Mouse (Mus musculus) left cerebral cortex, adult 8-10 months (tissue): ENCODE measurements at regions not wholly inside any gene's neighbourhood (a gene's known extent, or its start where the extent isn't known, plus 50 kb on each side); places are given as distances from the start of the nearest gene placed in this dataset.

Source experiments
- DNase-seq, 2 experiments: peaks; one replicate each; pipeline ENCODE4 v3.0.0; 2022; ENCODE audit warnings: low spot score in 2 of 2

DNA sequence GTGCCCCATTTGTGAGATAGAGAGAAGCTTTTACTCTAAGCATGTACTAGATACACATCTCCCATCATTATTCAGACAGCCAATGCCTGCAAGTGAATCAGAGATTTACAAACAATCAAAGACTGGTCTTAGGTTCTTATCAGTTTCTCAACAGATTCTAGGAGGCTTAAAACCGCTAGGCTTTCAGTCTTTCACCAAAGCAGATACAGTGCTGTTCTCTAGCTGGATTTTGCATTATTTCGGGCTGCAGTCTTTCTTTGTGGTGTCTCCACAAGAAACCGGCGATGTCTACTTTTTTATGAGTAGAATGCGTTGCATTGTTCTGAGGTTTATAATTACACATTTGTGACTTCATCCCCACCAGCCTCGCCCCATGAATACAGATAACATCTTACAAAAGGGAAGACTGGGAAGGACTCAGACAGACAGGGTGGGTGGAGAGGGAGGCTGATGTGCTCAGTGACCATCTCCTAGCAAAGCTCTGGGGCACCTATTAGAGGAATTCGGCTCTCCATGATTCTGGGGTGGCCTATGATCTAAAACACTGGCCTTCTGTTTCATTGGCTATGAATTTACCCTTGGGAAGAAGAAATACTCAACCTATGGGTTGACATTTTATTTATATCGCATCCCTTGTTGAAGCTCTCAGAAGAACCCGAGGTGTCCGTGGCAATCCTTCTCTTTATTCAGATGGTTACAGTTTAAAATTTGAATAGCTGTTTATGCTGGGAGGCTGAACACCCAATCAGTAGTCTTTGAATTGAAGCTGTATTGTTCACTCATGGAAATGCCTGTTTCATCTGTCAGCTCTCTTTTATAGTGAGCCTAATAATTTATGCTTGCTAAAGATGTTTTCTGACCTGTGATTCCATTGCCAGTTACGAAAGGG lies 343.8 kb downstream of the Tmem161b start:
- no peak for DNase-seq

DNA sequence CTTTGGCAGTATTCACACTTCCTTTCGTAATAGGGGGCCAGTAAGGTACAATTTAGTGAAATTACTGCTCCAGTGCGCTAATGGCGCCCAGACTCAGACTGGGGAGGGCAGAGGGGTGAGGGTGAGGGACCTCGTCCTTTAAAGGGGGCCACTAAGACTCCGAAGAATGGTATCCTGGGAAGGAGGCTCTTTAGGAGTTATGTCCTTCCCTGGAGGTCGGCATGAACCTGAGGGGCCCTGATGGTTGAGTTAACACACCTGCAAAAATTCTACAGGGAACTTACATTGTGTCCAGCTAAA lies 344.4 kb downstream of the Tmem161b start:
- DNase-seq, result no peak

- no peak for DNase-seq
These were observed 347.3 kb downstream of the Tmem161b start for GRCm38 (mm10) chr13:84569371-84569770.

GRCm38 (mm10) chr13:84570206-84570605 lies 348.1 kb downstream of the Tmem161b start:
- no peak for DNase-seq

DNA sequence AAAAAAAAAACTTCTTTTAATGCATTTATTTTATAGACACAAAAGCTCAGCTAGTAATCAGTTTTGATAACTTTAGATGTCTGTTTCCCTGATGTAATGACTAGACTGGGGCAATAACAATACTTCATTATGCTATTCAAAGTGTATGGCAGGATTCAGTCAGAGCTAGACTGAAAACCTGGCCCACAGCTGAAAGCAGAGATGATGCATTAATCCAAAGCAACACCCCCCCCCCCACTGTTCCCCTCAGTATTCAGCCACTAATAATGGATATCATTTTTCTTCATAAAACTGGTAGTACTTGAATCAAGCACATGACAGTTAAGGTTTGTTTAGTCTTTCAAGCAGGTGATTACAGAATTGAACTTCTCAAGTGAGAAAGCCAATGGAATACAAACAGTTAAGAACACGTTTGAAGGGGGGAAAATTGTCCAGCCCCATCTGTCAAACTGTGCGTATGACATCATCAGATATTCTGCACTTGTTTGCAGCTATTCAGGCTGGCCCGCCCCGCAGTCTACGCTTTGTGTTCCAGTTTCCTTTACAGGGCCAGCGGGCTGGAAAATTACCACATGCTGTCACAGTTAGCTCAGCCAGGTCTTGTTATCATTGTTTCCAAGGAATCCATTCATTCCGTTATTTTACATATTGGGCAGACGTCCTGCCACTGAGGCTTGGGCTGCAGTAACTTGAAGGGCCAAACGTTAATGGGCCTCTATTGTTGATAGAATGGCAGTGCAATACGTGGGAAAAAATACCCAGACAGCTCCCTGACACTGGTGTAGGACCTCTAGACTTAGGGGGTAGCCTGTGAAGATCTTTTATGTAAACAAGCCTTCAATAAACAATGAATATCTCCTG lies 349.1 kb downstream of the Tmem161b start:
- DNase-seq, result peak; percentile 16 to 72

- DNase-seq, result no peak
These were observed 349.7 kb downstream of the Tmem161b start for GRCm38 (mm10) chr13:84571845-84572193.

DNA sequence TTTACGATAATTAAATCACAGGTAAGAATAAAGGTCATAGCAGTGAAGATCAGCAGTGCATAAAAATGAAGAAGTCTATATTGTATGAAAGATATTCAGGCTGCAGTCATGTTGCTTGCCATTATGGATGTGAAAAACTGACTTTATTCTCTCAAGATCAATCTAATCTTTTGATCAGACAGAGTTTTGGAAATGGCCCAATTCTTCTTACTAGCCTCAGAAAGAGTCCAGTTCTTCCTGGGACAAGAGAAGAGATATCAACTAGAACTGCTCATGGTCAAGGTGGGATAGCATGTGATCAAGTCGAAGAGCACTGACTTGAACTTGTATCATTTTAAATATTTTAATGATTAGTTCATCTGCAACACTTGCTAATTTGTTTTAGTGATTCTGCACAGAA lies 350.1 kb downstream of the Tmem161b start:
- DNase-seq, result no peak

DNA sequence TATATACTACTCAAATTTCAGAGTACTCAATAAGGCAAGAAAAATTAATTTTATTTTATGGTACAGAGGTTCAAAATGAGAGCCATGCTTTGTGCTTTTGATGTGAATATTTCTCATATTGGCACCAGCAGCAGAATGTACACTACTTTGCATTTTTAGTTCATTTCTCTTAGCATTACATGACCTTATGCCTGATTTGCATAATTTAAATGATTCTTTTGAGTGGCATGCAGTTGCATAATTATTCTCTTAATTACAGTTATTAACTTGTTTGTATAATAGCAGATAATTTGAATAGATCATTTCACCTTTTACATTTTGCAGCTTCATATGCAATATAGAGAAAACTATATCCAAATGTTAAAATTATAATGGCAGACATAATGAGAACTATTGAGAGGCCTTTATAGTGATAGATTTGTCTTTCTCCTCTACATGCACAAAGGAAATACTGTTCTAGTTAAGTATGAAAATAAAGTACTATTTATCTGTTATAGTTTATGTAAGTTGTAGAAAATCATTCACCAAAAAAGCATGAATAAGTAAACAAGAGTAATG lies 374.6 kb downstream of the Tmem161b start:
- no peak for DNase-seq

DNA sequence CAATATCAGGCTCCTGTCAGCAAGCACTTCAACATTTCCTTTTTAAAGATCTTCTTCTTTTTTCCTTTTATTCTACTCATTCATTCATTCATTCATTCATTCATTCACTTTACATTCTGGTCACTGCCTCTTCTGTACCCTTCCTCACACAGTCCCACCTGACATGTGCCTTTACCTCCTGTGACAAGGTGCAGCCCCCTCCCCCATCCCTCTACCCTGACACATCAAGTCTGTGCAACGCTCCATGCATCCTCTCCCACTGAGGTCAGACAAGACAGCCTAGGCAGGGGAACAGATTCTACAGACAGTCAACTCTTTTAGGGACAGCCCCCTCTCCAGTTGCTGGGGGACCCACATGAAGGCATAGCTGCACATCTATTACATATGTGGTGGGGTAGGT lies 380.5 kb downstream of the Tmem161b start:
- DNase-seq, result no peak

GRCm38 (mm10) chr13:84612497-84612896 lies 390.4 kb downstream of the Tmem161b start:
- no peak for DNase-seq

DNA sequence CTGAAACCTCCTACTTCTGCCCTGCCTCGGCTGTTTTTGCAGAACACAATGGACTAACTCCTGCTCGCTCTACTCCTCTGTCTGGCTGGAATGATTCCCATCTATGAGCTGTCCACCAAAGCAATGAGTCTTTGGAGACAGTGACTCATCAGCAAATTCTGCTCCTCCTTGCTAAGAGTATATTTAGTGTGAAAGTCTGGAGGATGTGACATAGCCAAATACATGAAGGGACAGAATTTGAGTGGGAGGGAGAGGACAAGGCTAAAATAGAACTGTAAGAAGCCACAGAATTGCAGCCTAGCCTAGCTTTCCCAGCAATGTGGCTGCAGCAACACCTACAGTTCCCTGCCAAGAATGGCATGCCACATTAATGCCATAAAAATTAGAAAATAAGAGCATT lies 390.9 kb downstream of the Tmem161b start:
- DNase-seq, result peak in 1 of 2 experiments; percentile 90

DNA sequence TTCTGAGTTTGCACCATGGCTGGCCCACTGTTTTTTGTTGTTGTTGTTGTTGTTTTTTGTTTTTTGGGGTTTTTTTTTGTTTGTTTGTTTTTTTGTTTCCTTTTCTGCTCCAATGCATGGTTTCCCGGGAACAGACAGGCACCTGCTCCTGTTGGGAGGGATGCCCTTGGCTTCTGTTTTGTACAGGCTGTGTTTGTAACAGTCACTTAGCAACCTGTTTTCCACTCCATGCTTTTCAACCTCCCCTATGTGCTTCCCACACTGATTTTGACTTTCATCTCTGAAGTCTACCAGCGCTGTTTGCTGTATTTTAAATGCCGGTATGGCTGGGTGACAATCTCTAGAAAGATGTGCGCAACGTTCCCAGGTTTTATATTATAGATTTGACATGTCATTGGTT lies 402.6 kb downstream of the Tmem161b start:
- no peak for DNase-seq

- DNase-seq, result no peak
These were observed 403.4 kb downstream of the Tmem161b start for GRCm38 (mm10) chr13:84625527-84625926.

GRCm38 (mm10) chr13:84625927-84626326 lies 403.8 kb downstream of the Tmem161b start:
- DNase-seq, result no peak

DNA sequence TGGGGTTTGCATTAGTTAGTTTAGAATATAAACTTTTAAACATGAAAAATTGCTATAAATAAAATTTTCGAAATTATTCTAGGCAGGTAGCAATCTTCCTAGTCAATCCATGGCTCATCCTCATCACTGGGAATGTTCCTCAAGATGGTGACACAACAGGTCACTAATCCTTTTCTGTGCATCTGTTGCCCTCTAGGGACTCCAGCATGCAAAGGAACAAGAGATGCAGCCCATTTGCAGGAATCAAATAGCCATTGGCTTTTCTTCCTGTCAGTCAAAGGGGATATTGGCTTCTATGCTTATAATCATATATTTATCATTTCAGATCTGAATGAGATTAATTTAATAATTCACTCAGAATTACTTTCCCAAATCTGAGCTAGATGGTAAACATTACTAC lies 404.3 kb downstream of the Tmem161b start:
- no peak for DNase-seq

DNA sequence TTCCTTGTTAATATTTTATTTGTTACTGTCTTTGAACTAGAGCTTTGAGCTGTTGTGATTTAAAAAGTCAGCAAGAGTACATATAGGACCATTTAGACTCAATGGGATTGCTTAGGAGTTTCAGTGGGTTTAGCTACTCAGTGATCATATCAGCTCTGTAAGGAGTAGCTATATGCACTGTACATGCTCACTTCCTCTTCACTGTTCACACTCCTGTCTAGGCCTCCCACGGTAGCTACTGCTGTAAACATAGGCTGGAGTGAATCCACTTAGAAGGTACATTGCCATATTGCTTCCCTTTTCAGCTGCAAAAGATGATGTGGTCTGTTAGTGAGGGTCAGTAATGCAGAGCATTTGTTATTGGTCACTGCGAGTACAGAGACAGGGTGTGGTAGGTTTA lies 408.6 kb downstream of the Tmem161b start:
- no peak for DNase-seq

GRCm38 (mm10) chr13:84632493-84632892 lies 410.4 kb downstream of the Tmem161b start:
- no peak for DNase-seq

GRCm38 (mm10) chr13:84636831-84637230 lies 414.7 kb downstream of the Tmem161b start:
- DNase-seq, result no peak

DNA sequence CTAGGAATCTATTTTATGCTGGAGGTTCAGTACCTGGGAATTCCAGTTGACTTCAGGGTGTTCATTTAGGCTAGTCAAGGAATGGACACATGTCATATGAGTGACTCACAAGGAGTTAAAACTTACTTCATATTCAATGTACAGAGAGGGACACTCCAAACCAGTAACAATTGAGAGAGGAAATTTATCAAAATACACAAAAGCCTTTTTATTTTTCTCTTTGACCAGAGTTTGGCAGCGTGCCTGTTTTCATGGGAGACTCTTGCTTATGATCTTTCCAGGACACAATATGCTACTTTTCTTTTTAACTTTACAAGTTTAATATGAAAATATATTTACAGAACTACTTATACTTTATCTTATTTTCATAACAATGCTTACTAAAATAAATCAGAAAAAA lies 415.5 kb downstream of the Tmem161b start:
- no peak for DNase-seq

GRCm38 (mm10) chr13:84638401-84638934 lies 416.4 kb downstream of the Tmem161b start:
- no peak for DNase-seq

GRCm38 (mm10) chr13:84639087-84640022 lies 417.3 kb downstream of the Tmem161b start:
- DNase-seq, result no peak
